Mouse (Mus musculus) olfactory bulb, adult 2 months (tissue): Measurements from ENCODE around the gene Gga3. TPM values are rescaled to one million over a fixed set of nuclear protein-coding genes. Genes with fewer than 3 reads are reported as not detected.
"Not testable (repeated sequence)": the region's sequence is repeated elsewhere in the genome, so short reads cannot be mapped to it uniquely, and the experiment has no call there.

Source experiments
- H3K27ac ChIP-seq: fragments of 200-500 bp; 2 replicates; pipeline ENCODE4 v1.5.1; 2012; ENCODE audit warnings: low read depth, low read length; ENCODE audit not compliant: insufficient read depth
- H3K4me1 ChIP-seq: fragments of 200-500 bp; 2 replicates; pipeline ENCODE4 v1.6.1; 2012; ENCODE audit warnings: low read length; ENCODE audit not compliant: control insufficient read depth, insufficient read depth
- H3K4me3 ChIP-seq: fragments of 200-500 bp; 2 replicates; pipeline ENCODE4 v1.5.1; 2012; ENCODE audit warnings: mild to moderate bottlenecking, low read depth, low read length, moderate library complexity; ENCODE audit not compliant: insufficient read depth
- CTCF ChIP-seq: fragments of 200-500 bp; IDR thresholded peaks from 2 replicates; pipeline ENCODE4 v1.5.1; 2012; ENCODE audit warnings: low read depth, mild to moderate bottlenecking, low read length, moderate library complexity; ENCODE audit not compliant: insufficient read depth
- POLR2A ChIP-seq: fragments of 200-500 bp; IDR thresholded peaks from 2 replicates; pipeline ENCODE4 v1.6.1; 2012; ENCODE audit warnings: mild to moderate bottlenecking, low read depth, low read length, moderate library complexity; ENCODE audit not compliant: insufficient read depth
- WGBS: fragments of 180-500 bp; shearing (Covaris S2); methylation state at CpG from one replicate; pipeline ENCODE4 v1.1.7; 2018; 5-methylcytosine and 5-hydroxymethylcytosine counted together
- polyA plus RNA-seq: library from polyadenylated mRNA; stranded (reverse); fragments of >200 nt; gene quantifications from 2 replicates; pipeline ENCODE4 v1.2.4, GENCODE M21; 2012; ENCODE audit warnings: low replicate concordance; ENCODE audit not compliant: missing spikeins, insufficient read depth, insufficient read length

Gga3 gene
- 79.7 TPM in 1 of 2 replicates, not detected in the other for polyA plus RNA-seq

GRCm38 (mm10) chr11:115603476-115604303, at the start of gene Gga3, which contains the start of gene Mrps7:
Gga3 (minus strand) TSS chr11:115604051.
Mrps7 (plus strand) TSS chr11:115603925.
- Histone ChIP-seq H3K4me3 (peak within 1 kb of the TSS; percentile 74), H3K4me1 (peaks cover 33% of the 10 kb centered on the region), H3K27ac (peak within 1 kb of the TSS; percentile 98)
- WGBS = under 1% methylated on average over 90 of the region's 93 CpGs
- TF ChIP-seq CTCF (0 out of 2 replicates have a peak, but pooled peaks have one; percentile 8), POLR2A (peak; percentile 63)

- H3K4me3 ChIP-seq = no peak overlapping the region
- TF ChIP-seq POLR2A (no peak), CTCF (no peak)
- 38% methylated on average over 3 of the region's 3 CpGs for WGBS
- peak overlapping the region; percentile 17 for H3K27ac ChIP-seq
- peaks cover 37% of the 10 kb centered on the region for H3K4me1 ChIP-seq
Measured at GRCm38 (mm10) chr11:115653194-115653593, 49.3 kb upstream of the Gga3 start.

- 62% methylated on average over 3 of the region's 3 CpGs for WGBS
- no peak overlapping the region; the same call in 1 of the 2 replicates for H3K27ac ChIP-seq
- TF ChIP-seq POLR2A (no peak), CTCF (no peak)
- no peak overlapping the region for H3K4me3 ChIP-seq
- H3K4me1 ChIP-seq = peaks cover 33% of the 10 kb centered on the region
Measured at GRCm38 (mm10) chr11:115651680-115652079, 47.8 kb upstream of the Gga3 start.

- Histone ChIP-seq H3K4me3 (no peak overlapping the region), H3K27ac (peak overlapping the region; percentile 16; the same call in 1 of the 2 replicates), H3K4me1 (peaks cover 23% of the 10 kb centered on the region)
- TF ChIP-seq POLR2A (no peak), CTCF (no peak)
- WGBS = 49% methylated on average over 10 of the region's 10 CpGs
Measured at GRCm38 (mm10) chr11:115649706-115650105, 45.9 kb upstream of the Gga3 start.

GRCm38 (mm10) chr11:115647459-115647858, 43.6 kb upstream of the Gga3 start:
- WGBS = 19% methylated on average over 6 of the region's 6 CpGs

GRCm38 (mm10) chr11:115646439-115646838, 42.6 kb upstream of the Gga3 start:
- WGBS = 89% methylated on average over 9 of the region's 9 CpGs
- Histone ChIP-seq H3K4me1 (peaks cover 22% of the 10 kb centered on the region), H3K27ac (no peak overlapping the region), H3K4me3 (no peak overlapping the region)
- no peak for TF ChIP-seq CTCF
- no peak for TF ChIP-seq POLR2A

More at GRCm38 (mm10) chr11:115647459-115647858, 43.6 kb upstream of the Gga3 start:
- no peak overlapping the region for H3K4me3 ChIP-seq
- no peak for TF ChIP-seq CTCF
- TF ChIP-seq POLR2A = no peak
- peaks cover 21% of the 10 kb centered on the region for H3K4me1 ChIP-seq
- H3K27ac ChIP-seq = no peak overlapping the region

GRCm38 (mm10) chr11:115645498-115645897, 41.6 kb upstream of the Gga3 start:
- H3K27ac ChIP-seq, H3K4me3 ChIP-seq: not testable (repeated sequence)
- peaks cover 30% of the 10 kb centered on the region for H3K4me1 ChIP-seq
- WGBS = 62% methylated on average over 14 of the region's 14 CpGs

- 76% methylated on average over 13 of the region's 13 CpGs for WGBS
- Histone ChIP-seq H3K4me3 (no peak overlapping the region), H3K27ac (no peak overlapping the region), H3K4me1 (peaks cover 23% of the 10 kb centered on the region)
- TF ChIP-seq POLR2A = no peak
- no peak for TF ChIP-seq CTCF
Measured at GRCm38 (mm10) chr11:115644308-115644707, 40.5 kb upstream of the Gga3 start.

- TF ChIP-seq POLR2A = no peak
- TF ChIP-seq CTCF = no peak
- Histone ChIP-seq H3K4me1 (peaks cover 25% of the 10 kb centered on the region), H3K4me3 (no peak overlapping the region), H3K27ac (peak overlapping the region; percentile 22; the same call in 1 of the 2 replicates)
- 63% methylated on average over 10 of the region's 10 CpGs for WGBS
Measured at GRCm38 (mm10) chr11:115643265-115643664, 39.4 kb upstream of the Gga3 start.

- 92% methylated on average over 2 of the region's 2 CpGs for WGBS
- TF ChIP-seq POLR2A (no peak), CTCF (no peak)
- no peak overlapping the region for H3K4me3 ChIP-seq
- H3K4me1 ChIP-seq = peaks cover 25% of the 10 kb centered on the region
- no peak overlapping the region for H3K27ac ChIP-seq
Measured at GRCm38 (mm10) chr11:115642705-115643104, 38.9 kb upstream of the Gga3 start.
